Mouse (Mus musculus): ENCODE results near the gene Ano1. TPM values are rescaled to one million over a fixed set of nuclear protein-coding genes. Genes with fewer than 3 reads are reported as not detected.

Gene Ano1
- polyA plus RNA-seq, 1 experiment from 2014 or later: 28.7 TPM

DNA sequence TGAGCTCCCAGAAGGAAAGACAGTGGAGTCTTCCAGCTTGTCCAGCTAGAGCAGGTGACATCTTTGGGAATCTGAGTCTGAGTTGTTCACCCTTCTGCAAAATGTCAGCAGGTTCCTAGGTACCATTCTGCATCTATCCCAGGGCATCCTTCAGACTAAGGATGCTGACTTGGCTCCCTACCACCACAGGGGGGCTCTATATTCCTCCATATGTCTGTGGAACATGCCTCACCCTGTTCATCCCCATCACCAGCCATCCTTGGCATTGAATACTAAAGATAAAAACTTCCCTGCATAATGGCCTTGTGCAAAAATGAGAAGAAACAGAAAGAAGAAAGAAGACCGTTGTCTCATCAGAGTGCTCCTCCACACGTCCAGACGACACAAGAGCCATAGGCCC lies 162.3 kb downstream of the Ano1 start:
- Histone ChIP-seq H3K4me2 (replicated peaks) (no peak overlapping the region), H3K4me3 (no peak overlapping the region), H3K27me3 (peaks cover 2% of the 10 kb centered on the region), H3K9ac (replicated peaks) (no peak overlapping the region), H3K4me1 (0 out of 2 replicates have a peak, but pooled peaks cover 2% of the 10 kb centered on the region), H3K9me3 (no peaks in the 10 kb centered on the region), H3K36me3 (peaks cover 10% of the 10 kb centered on the region; the same call in 1 of the 2 replicates), H3K27ac (replicated peaks) (0 out of 2 replicates have a peak overlapping the region, but pooled peaks have one; percentile 17)
- ATAC-seq (ENCODE audit: low FRiP score, low read depth): no peak
- 91% methylated on average over 3 of the region's 3 CpGs for WGBS

DNA sequence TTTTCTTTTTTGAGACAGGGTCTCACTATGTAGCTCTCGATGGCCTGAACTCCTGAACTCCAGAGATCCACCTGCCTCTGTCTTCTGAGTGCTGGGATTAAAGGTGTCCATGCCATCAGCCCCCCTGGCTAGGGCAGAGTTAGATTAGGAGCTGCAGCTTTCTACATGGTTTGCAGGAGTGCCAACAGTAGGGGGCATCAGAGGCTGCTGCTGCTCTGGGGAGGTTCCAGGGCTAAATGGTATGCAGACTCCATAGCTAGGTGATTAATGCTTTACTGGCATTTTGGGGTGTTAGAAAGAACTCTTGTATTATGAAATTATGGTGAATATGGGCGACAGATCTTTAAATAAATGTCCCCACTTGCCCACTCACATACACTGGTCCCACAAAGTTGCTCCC lies 164.5 kb downstream of the Ano1 start:
- Histone ChIP-seq H3K4me3 (no peak overlapping the region), H3K36me3 (peaks cover 5% of the 10 kb centered on the region; the same call in 1 of the 2 replicates), H3K9ac (replicated peaks) (no peak overlapping the region), H3K4me1 (peaks cover 14% of the 10 kb centered on the region), H3K9me3 (no peaks in the 10 kb centered on the region), H3K27ac (replicated peaks) (no peak overlapping the region), H3K4me2 (replicated peaks) (no peak overlapping the region), H3K27me3 (peaks cover 4% of the 10 kb centered on the region)
- no peak for ATAC-seq (ENCODE audit: low FRiP score, low read depth)
- WGBS: 49% methylated on average over 2 of the region's 2 CpGs

DNA sequence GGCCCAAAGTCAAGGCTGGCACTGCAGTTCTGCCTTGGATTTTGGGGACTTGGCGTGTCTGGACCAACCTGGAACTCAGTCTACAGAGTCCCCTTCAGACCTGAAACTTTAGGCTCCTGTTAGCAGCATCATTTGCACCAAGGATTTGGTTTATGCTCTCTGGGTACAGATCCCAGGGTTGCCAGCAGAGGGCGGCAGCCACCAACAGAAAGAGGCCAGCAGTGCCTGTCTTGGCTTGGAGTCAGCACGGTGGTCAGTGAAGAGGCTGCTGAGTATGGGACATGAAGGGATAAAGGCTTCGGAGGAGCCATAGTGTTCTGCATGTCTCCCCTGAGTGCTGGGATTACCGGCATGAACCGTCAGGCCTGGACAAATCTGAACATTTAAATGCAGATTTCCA lies 166.1 kb downstream of the Ano1 start:
- Histone ChIP-seq H3K4me2 (replicated peaks) (no peak overlapping the region), H3K27me3 (peaks cover 4% of the 10 kb centered on the region), H3K4me1 (peaks cover 23% of the 10 kb centered on the region), H3K9me3 (no peaks in the 10 kb centered on the region), H3K4me3 (no peak overlapping the region), H3K27ac (replicated peaks) (no peak overlapping the region), H3K9ac (replicated peaks) (no peak overlapping the region), H3K36me3 (peaks cover under 1% of the 10 kb centered on the region; the same call in 1 of the 2 replicates)
- ATAC-seq (ENCODE audit: low FRiP score, low read depth): no peak
- 14% methylated on average over 6 of the region's 6 CpGs for WGBS

DNA sequence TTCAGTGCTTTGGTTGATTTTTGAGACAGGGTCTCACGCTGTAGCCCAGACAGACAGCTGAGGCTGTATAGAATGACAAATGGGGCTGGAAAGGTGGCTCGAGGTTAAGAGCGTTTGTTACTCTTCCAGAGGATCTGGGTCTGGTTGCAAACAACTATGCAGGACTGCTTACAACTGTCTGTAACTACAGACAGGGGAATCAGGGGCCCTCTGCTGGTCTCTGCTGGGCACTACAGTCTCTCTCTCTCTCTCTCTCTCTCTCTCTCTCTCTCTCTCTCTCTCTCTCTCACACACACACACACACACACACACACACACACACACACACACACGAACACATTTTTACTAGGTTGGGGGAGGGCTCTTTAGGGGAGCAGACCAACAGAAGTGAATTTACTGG lies 168.2 kb downstream of the Ano1 start:
- Histone ChIP-seq H3K27me3 (peaks cover 4% of the 10 kb centered on the region), H3K4me2 (replicated peaks) (0 out of 2 replicates have a peak overlapping the region, but pooled peaks have one; percentile 85), H3K4me3 (no peak overlapping the region), H3K36me3 (peaks cover 21% of the 10 kb centered on the region), H3K27ac (replicated peaks) (no peak overlapping the region), H3K4me1 (peaks cover 24% of the 10 kb centered on the region), H3K9me3 (no peaks in the 10 kb centered on the region), H3K9ac (replicated peaks) (no peak overlapping the region)
- ATAC-seq (ENCODE audit: low FRiP score, low read depth): no peak
- 5% methylated on average over 4 of the region's 4 CpGs for WGBS

DNA sequence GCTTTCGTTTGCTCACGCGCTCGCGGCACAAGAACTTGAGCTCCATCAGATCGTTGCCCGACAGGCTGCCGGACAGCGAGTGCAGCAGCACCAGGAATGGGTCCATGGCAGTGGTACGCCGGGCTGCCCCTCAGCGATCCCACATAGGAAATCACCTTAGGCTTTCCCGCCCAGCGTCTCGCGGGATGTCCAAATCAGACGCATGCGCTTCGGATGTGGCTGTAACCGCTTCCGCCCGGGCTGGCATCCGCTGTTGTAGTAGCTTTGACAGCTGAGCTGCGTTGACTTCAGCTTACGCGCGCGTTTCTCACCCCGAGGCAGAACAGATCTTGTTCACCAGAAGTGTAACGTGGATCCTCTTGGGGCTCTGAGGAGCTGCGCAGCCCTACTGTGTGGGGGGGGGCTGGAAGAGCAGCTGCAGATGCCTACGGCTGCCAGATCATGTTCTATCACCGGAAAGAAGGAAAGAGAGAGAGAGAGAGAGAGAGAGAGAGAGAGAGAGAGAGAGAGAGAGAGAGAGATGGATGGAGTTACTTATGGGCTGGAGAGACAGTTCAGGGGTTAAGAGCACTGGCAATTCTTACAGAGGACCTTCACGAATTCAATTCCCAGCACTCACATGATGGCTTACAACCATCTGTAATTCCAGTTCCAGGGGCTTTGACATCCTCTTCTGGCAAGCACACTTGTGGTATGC lies 169.3 kb downstream of the Ano1 start, which contains the start of gene Fadd:
Gene Fadd, minus strand, starts transcription at position 180 of the 697 bp plus-strand sequence.
- H3K27ac ChIP-seq (replicated peaks): peak within 1 kb of the TSS; percentile 85
- WGBS: 3% methylated on average over 34 of the region's 34 CpGs
- H3K27me3 ChIP-seq: peaks cover 4% of the 10 kb centered on the region
- H3K4me2 ChIP-seq (replicated peaks): peak within 1 kb of the TSS; percentile 85
- peaks cover 22% of the 10 kb centered on the region for H3K4me1 ChIP-seq
- H3K4me3 ChIP-seq: peak within 1 kb of the TSS; percentile 81
- ATAC-seq (ENCODE audit: low FRiP score, low read depth): peak; percentile 84
- H3K36me3 ChIP-seq: peaks cover 26% of the 10 kb centered on the region
- H3K9ac ChIP-seq (replicated peaks): peak within 1 kb of the TSS; percentile 84
- no peaks in the 10 kb centered on the region for H3K9me3 ChIP-seq

DNA sequence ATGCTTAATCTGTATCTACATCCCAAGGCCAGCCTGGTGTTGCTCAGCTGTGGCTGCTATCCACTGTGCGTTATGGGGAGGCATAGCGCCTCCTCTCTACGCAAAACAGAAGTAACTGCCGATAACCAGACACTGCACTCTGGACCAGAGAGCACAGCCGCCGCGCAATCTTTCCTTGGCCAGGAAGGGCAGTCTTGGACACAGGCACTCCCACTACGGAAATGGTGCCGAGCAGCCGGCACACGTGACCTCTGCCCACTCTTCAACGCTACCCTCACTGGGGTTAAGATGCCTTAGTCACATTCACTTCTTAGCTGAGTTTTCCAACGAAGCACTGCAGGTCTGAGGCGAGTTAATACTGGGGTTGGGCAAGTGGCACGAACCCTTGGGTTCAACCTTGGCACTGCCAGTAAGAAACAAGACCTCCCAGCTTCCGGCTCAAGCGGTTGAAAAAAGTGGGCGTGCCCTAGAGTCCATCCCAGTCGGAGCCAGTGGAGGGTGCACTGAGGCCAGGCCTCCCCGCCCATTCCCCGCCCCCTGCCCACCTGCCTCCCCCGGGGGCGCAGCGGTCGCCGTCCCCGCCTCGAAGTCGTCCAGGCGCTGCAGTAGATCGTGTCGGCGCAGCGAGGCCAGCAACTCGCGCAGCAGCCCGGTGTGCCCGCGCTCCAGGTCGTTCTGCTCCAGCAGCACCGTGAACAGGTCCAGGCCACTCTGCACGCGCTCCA lies 170.1 kb downstream of the Ano1 start:
- Histone ChIP-seq H3K27me3 (peaks cover 4% of the 10 kb centered on the region), H3K9me3 (no peaks in the 10 kb centered on the region), H3K4me1 (peaks cover 22% of the 10 kb centered on the region), H3K4me3 (peak overlapping the region; percentile 81), H3K36me3 (peaks cover 26% of the 10 kb centered on the region), H3K4me2 (replicated peaks) (peak overlapping the region; percentile 85), H3K9ac (replicated peaks) (peak overlapping the region; percentile 84), H3K27ac (replicated peaks) (peak overlapping the region; percentile 85)
- ATAC-seq (ENCODE audit: low FRiP score, low read depth): peak; percentile 85
- WGBS: 2% methylated on average over 41 of the region's 43 CpGs

DNA sequence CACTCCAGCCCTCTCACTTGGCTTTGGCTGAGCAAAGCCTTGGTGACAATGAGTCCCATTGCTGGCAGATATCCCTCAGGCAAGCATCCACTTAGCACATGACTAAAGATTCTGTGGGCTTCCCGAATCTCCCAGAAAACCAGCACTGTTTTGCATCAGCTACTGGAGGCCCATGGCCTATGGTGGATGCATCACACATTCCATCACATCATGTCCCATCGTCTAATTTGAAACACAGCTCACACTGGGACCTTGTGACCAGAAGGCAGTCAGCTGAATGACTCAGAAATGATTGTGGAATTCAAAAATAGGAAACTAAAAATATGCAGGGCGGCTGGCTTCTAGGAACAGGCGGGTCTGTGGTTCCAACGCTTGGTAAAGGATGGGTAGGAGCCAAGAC lies 173.9 kb downstream of the Ano1 start:
- Histone ChIP-seq H3K4me2 (replicated peaks) (no peak overlapping the region), H3K9ac (replicated peaks) (no peak overlapping the region), H3K4me3 (no peak overlapping the region), H3K36me3 (peaks cover 26% of the 10 kb centered on the region), H3K9me3 (no peaks in the 10 kb centered on the region), H3K27me3 (no peaks in the 10 kb centered on the region), H3K27ac (replicated peaks) (no peak overlapping the region), H3K4me1 (peaks cover 15% of the 10 kb centered on the region)
- 89% methylated on average over 5 of the region's 5 CpGs for WGBS
- no peak for ATAC-seq (ENCODE audit: low FRiP score, low read depth)

DNA sequence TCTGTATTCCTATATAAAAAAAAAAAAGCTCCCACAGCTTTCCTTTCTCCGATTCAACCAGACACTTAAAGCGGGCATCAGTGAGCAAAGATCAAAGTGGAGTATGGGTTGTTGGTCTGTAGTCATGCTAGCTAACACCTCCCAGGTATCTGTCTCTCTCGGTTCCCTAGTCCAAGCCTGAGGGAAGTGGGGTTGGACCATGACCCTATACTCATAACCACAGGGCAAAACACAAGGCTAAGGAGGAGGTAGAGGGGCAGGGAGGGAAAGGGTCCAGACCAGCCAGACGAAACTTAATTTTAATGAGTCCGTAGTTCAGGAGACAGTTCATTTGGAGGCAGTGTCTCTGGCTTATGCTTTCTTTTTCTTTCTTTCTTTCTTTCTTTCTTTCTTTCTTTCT lies 179.5 kb downstream of the Ano1 start:
- Histone ChIP-seq H3K4me1 (no peaks in the 10 kb centered on the region), H3K4me2 (replicated peaks) (no peak overlapping the region), H3K4me3 (no peak overlapping the region), H3K9me3 (no peaks in the 10 kb centered on the region), H3K27ac (replicated peaks) (no peak overlapping the region), H3K27me3 (0 out of 2 replicates have a peak, but pooled peaks cover 3% of the 10 kb centered on the region), H3K9ac (replicated peaks) (no peak overlapping the region), H3K36me3 (no peaks in the 10 kb centered on the region)
- no peak for ATAC-seq (ENCODE audit: low FRiP score, low read depth)
- 94% methylated on average over 5 of the region's 5 CpGs for WGBS

DNA sequence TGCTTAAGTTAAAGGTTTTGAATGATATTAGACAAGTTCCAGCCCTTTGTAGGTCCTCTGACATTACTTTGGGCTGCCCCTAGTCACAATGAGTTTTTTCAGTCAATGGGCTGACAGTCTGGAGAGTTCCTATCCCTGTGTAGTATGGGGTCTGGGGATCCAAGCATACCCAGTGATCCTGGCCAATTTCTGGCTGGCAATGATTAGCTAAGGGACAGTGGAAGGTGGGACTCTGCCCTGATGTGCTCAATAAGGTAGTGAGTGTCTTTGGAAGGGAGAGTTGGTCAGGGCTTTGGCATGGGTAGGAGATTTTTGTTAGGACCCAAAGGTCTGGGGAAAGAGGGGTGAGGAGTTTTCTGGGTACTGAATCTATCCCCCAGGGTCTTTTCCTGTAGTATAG lies 180.2 kb downstream of the Ano1 start:
- no peak for ATAC-seq (ENCODE audit: low FRiP score, low read depth)
- Histone ChIP-seq H3K4me3 (no peak overlapping the region), H3K9ac (replicated peaks) (no peak overlapping the region), H3K27me3 (peaks cover 8% of the 10 kb centered on the region; the same call in 1 of the 2 replicates), H3K4me1 (no peaks in the 10 kb centered on the region), H3K4me2 (replicated peaks) (no peak overlapping the region), H3K9me3 (no peaks in the 10 kb centered on the region), H3K36me3 (no peaks in the 10 kb centered on the region), H3K27ac (replicated peaks) (no peak overlapping the region)

DNA sequence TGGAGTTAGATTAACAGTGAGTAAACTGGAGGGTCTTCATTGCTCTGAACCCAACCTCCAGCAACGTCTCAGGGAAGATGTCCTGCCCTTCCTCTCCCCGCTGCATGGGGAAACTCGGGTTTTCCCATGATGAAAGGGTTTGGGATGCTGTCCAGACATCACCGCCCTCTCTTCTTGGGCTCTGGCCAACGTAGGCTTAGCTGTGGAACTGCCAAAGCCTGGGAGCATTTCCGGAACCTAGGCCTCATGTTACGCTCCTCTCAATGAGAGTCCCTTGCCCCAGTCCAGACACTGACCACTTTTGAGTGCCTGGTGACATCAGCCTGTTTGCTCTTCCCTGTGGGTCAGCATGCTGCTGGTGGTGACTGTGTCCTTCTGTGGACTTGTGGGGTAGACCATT lies 182.3 kb downstream of the Ano1 start:
- H3K4me1 ChIP-seq: no peaks in the 10 kb centered on the region
- 91% methylated on average over 7 of the region's 7 CpGs for WGBS
- H3K36me3 ChIP-seq: no peaks in the 10 kb centered on the region
- H3K27ac ChIP-seq (replicated peaks): no peak overlapping the region
- ATAC-seq (ENCODE audit: low FRiP score, low read depth): no peak
- no peak overlapping the region for H3K9ac ChIP-seq (replicated peaks)
- no peak overlapping the region for H3K4me3 ChIP-seq
- H3K27me3 ChIP-seq: peaks cover 22% of the 10 kb centered on the region; the same call in 1 of the 2 replicates
- H3K4me2 ChIP-seq (replicated peaks): no peak overlapping the region
- no peaks in the 10 kb centered on the region for H3K9me3 ChIP-seq

DNA sequence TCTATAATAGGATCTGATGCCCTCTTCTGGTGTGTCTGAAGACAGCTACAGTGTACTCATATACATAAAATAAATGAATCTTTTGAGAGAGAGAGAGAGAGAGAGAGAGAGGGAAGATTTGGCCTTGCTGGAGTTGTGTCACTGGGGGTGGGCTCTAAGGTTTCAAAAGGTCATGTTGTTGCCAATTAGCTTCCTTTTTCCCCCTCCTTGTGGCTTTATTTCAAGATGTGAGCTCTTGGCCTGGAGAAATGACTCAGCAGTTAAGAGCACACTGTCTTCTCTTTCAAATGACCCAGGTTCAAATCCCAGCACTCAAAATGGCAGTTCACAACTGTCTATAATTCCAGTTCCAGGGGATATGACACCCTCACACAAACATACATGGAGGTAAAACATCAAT lies 183.7 kb downstream of the Ano1 start:
- H3K36me3 ChIP-seq: no peaks in the 10 kb centered on the region
- no peak overlapping the region for H3K4me3 ChIP-seq
- no peaks in the 10 kb centered on the region for H3K4me1 ChIP-seq
- H3K9ac ChIP-seq (replicated peaks): no peak overlapping the region
- peaks cover 33% of the 10 kb centered on the region for H3K27me3 ChIP-seq
- H3K27ac ChIP-seq (replicated peaks): no peak overlapping the region
- no peak for ATAC-seq (ENCODE audit: low FRiP score, low read depth)
- H3K9me3 ChIP-seq: no peaks in the 10 kb centered on the region
- H3K4me2 ChIP-seq (replicated peaks): no peak overlapping the region

DNA sequence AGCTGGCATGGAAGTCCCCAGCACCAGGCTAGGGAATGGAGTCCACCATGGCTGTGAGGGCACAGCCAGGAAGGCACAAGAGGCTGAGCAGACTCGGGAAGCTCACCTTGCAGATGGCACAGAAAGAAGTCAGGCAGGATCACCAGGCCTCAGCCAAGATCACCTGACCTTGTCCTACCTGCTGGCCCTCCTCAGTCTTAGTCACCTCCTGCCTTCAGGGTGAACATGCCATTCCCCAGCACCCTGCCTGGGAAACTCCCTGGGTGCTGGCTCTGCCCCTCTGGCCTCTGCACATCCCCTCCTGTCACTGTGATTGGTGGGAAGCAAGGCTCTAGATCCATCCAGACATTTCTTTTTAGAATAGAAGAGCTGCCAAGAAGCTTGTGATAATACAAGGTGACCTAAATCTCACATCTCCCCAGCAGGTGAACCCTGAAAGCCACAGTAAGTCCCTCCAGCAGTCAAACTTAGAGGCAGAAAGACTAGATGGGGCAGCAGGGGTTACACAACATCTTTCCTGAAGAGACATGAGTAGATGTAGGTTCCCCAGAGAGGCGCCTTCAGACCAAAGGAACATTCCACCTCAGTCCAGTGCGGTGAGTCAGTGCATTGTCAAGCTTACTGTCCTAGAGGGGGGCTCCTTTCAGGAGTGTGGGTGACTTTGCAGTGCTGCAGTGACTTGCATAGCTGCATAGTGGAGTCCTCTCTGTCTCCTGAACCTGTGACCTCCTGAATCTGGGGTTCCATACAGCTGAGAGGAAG lies 184.7 kb downstream of the Ano1 start:
- H3K4me2 ChIP-seq (replicated peaks): no peak overlapping the region
- no peak overlapping the region for H3K9ac ChIP-seq (replicated peaks)
- ATAC-seq (ENCODE audit: low FRiP score, low read depth): no peak
- H3K9me3 ChIP-seq: no peaks in the 10 kb centered on the region
- H3K4me1 ChIP-seq: peaks cover 2% of the 10 kb centered on the region; the same call in 1 of the 2 replicates
- no peak overlapping the region for H3K4me3 ChIP-seq
- H3K27me3 ChIP-seq: peaks cover 33% of the 10 kb centered on the region
- no peak overlapping the region for H3K27ac ChIP-seq (replicated peaks)
- 66% methylated on average over 3 of the region's 3 CpGs for WGBS
- H3K36me3 ChIP-seq: no peaks in the 10 kb centered on the region

Measured in midbrain, embryonic 12.5 days (tissue).